Mouse (Mus musculus) kidney, embryonic 15.5 days (tissue): ENCODE results near the gene Mfap1a. TPM values are rescaled to one million over a fixed set of nuclear protein-coding genes. Genes with fewer than 3 reads are reported as not detected.

Experiments used
- ATAC-seq: fragments of 200-750 bp; cut with Nextera tagmentation; replicated peaks from 2 replicates; pipeline ENCODE4 v1.8.0; 2017; ENCODE audit warnings: moderate TSS enrichment; ENCODE audit not compliant: low FRiP score
- H3K27ac ChIP-seq: fragments of 300-500 bp; sonication (generic); 2 replicates; pipeline ENCODE4 v1.5.1; 2015; ENCODE audit warnings: mild to moderate bottlenecking, inconsistent platforms
- H3K27me3 ChIP-seq: fragments of 300-500 bp; sonication (generic); 2 replicates; pipeline ENCODE4 v1.6.1; 2015; ENCODE audit warnings: inconsistent platforms
- H3K36me3 ChIP-seq: fragments of 300-500 bp; sonication (generic); 2 replicates; pipeline ENCODE4 v1.6.1; 2015; ENCODE audit warnings: inconsistent platforms
- H3K4me1 ChIP-seq: fragments of 300-500 bp; sonication (generic); 2 replicates; pipeline ENCODE4 v1.6.1; 2015; ENCODE audit warnings: inconsistent platforms
- H3K4me2 ChIP-seq: fragments of 300-500 bp; sonication (generic); 2 replicates; pipeline ENCODE4 v1.6.1; 2015; ENCODE audit warnings: moderate library complexity, mild to moderate bottlenecking, inconsistent platforms
- H3K4me3 ChIP-seq: fragments of 300-500 bp; sonication (generic); replicated peaks from 2 replicates; pipeline ENCODE4 v1.5.1; 2015; ENCODE audit warnings: mild to moderate bottlenecking, inconsistent platforms
- H3K9ac ChIP-seq: fragments of 300-500 bp; sonication (generic); 2 replicates; pipeline ENCODE4 v1.6.1; 2015; ENCODE audit warnings: mild to moderate bottlenecking, inconsistent platforms
- H3K9me3 ChIP-seq: fragments of 300-500 bp; sonication (generic); replicated peaks from 2 replicates; pipeline ENCODE4 v1.6.1; 2016; ENCODE audit warnings: inconsistent platforms
- WGBS: fragments of 180-500 bp; shearing (Covaris S2); methylation state at CpG from one replicate; pipeline ENCODE4 v1.1.7; 2015; ENCODE audit warnings: mixed read lengths; 5-methylcytosine and 5-hydroxymethylcytosine counted together
- microRNA-seq: library from miRNA; unstranded; fragments of <30 nt; microRNA quantifications from one replicate; pipeline ENCODE4, GENCODE M21; 2016
- polyA plus RNA-seq: library from polyadenylated mRNA; unstranded; fragments of >200 nt; fragmentation: Nextera tagmentation; extraction: Ambion mirVana; gene quantifications from 2 replicates; pipeline ENCODE4 v1.2.1, GENCODE M21; 2015

Mfap1a gene
- polyA plus RNA-seq, 1 experiment from 2014 or later, result 29.4 TPM

- H3K27ac ChIP-seq, result peak within 1 kb of the TSS; percentile 98
Measured at GRCm38 (mm10) chr2:121448739-121449535, 57.5 kb downstream of the Mfap1a start, which contains the start of gene Serf2. Serf2 (plus strand) TSS chr2:121449195.

GRCm38 (mm10) chr2:121448136-121448535, 58.3 kb downstream of the Mfap1a start:
- peaks cover 29% of the 10 kb centered on the region for H3K4me1 ChIP-seq
- ATAC-seq, result no peak
- H3K4me3 ChIP-seq, result peak overlapping the region; percentile 100
- H3K36me3 ChIP-seq, result peaks cover 21% of the 10 kb centered on the region
- H3K27me3 ChIP-seq, result no peaks in the 10 kb centered on the region
- peak overlapping the region; percentile 60 for H3K9ac ChIP-seq
- WGBS, result 14% methylated on average over 9 of the region's 9 CpGs
- peak overlapping the region; percentile 85 for H3K4me2 ChIP-seq
- H3K9me3 ChIP-seq, result no peaks in the 10 kb centered on the region
- peak overlapping the region; percentile 98 for H3K27ac ChIP-seq

More at GRCm38 (mm10) chr2:121448739-121449535, 57.5 kb downstream of the Mfap1a start, which contains the start of gene Serf2:
- ATAC-seq, result peak; percentile 99
- H3K36me3 ChIP-seq, result peaks cover 29% of the 10 kb centered on the region
- H3K4me2 ChIP-seq, result peak within 1 kb of the TSS; percentile 85
- no peaks in the 10 kb centered on the region for H3K27me3 ChIP-seq
- H3K9me3 ChIP-seq, result no peaks in the 10 kb centered on the region
- peak within 1 kb of the TSS; percentile 99 for H3K9ac ChIP-seq
- WGBS, result 2% methylated on average over 63 of the region's 74 CpGs
- H3K4me1 ChIP-seq, result peaks cover 27% of the 10 kb centered on the region
- peak within 1 kb of the TSS; percentile 100 for H3K4me3 ChIP-seq

DNA sequence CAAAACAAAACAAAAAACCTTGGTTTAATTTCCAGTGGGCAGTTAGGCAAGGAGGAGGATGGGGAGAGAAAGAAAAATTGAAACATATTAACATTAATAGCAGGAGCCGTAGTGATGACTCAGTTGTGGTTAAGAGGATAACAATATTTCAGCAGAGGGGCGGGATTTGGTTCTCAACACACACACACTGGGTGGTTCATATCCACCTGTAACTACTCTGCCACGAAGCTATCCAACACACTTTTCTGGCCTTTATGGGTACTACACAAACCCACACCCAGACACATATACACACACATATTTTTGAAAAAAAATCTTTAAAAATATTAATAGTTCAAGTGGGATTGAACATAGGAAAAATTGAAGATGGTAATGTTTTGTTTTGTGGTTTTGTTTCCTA, 59.5 kb downstream of the Mfap1a start:
- H3K4me3 ChIP-seq, result no peak overlapping the region
- H3K27ac ChIP-seq, result no peak overlapping the region
- H3K4me2 ChIP-seq, result no peak overlapping the region
- no peaks in the 10 kb centered on the region for H3K9me3 ChIP-seq
- peaks cover 9% of the 10 kb centered on the region for H3K36me3 ChIP-seq
- 75% methylated on average over 3 of the region's 3 CpGs for WGBS
- peaks cover 35% of the 10 kb centered on the region for H3K4me1 ChIP-seq
- H3K27me3 ChIP-seq, result no peaks in the 10 kb centered on the region
- no peak overlapping the region for H3K9ac ChIP-seq
- ATAC-seq, result no peak

- WGBS, result 88% methylated on average over 4 of the region's 4 CpGs
- H3K27ac ChIP-seq, result no peak overlapping the region
- no peaks in the 10 kb centered on the region for H3K27me3 ChIP-seq
- ATAC-seq, result no peak
- H3K9me3 ChIP-seq, result no peaks in the 10 kb centered on the region
- H3K4me3 ChIP-seq, result no peak overlapping the region
- H3K4me1 ChIP-seq, result peaks cover 39% of the 10 kb centered on the region
- no peak overlapping the region for H3K9ac ChIP-seq
- H3K36me3 ChIP-seq, result peaks cover 7% of the 10 kb centered on the region
- H3K4me2 ChIP-seq, result no peak overlapping the region
Measured at GRCm38 (mm10) chr2:121446506-121446905, 60.0 kb downstream of the Mfap1a start.

DNA sequence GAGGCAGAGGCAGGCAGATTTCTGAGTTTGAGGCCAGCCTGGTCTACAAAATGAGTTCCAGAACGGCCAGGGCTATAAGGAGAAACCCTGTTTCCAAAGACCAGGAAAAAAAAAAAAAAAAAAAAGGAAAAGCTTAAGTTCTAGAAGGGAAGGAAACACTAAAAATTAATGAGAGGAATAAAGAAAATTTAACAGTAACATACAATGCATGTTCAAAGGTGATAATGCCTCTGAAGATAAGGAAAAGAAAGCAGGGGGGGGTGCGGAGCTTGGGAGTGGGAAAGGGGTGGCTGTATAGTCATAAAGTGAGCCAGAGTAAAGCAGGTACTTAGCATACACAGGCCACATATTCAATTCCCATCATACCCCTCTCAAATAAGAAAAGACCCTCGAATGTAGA, 61.3 kb downstream of the Mfap1a start:
- no peak overlapping the region for H3K4me2 ChIP-seq
- H3K9me3 ChIP-seq, result no peaks in the 10 kb centered on the region
- H3K9ac ChIP-seq, result no peak overlapping the region
- peaks cover 2% of the 10 kb centered on the region; the same call in 1 of the 2 replicates for H3K36me3 ChIP-seq
- H3K27ac ChIP-seq, result no peak overlapping the region
- WGBS, result 86% methylated on average over 3 of the region's 3 CpGs
- no peak overlapping the region for H3K4me3 ChIP-seq
- ATAC-seq, result no peak
- peaks cover 28% of the 10 kb centered on the region for H3K4me1 ChIP-seq
- H3K27me3 ChIP-seq, result no peaks in the 10 kb centered on the region

GRCm38 (mm10) chr2:121444178-121444577, 62.3 kb downstream of the Mfap1a start, which contains the start of gene Ell3:
Ell3 (minus strand) TSS chr2:121444278.
- H3K27me3 ChIP-seq, result no peaks in the 10 kb centered on the region
- H3K4me3 ChIP-seq, result peak within 1 kb of the TSS; percentile 61
- peak within 1 kb of the TSS; percentile 53 for H3K9ac ChIP-seq
- ATAC-seq, result no peak
- H3K4me1 ChIP-seq, result peaks cover 27% of the 10 kb centered on the region
- peaks cover 11% of the 10 kb centered on the region for H3K36me3 ChIP-seq
- no peaks in the 10 kb centered on the region for H3K9me3 ChIP-seq
- H3K27ac ChIP-seq, result no peak within 1 kb of the TSS
- H3K4me2 ChIP-seq, result peak within 1 kb of the TSS; percentile 97
- WGBS, result 92% methylated on average over 1 of the region's 1 CpGs

GRCm38 (mm10) chr2:121443068-121443349, 63.5 kb downstream of the Mfap1a start:
- Histone ChIP-seq H3K4me1 (peaks cover 25% of the 10 kb centered on the region), H3K4me3 (peak overlapping the region; percentile 61), H3K9me3 (no peaks in the 10 kb centered on the region), H3K27me3 (no peaks in the 10 kb centered on the region), H3K27ac (peak overlapping the region; percentile 45; the same call in 1 of the 2 replicates), H3K9ac (peak overlapping the region; percentile 53), H3K36me3 (peaks cover 23% of the 10 kb centered on the region), H3K4me2 (peak overlapping the region; percentile 97)
- WGBS, result 3% methylated on average over 8 of the region's 8 CpGs
- no peak for ATAC-seq

GRCm38 (mm10) chr2:121442259-121443067, 64.0 kb downstream of the Mfap1a start:
- Histone ChIP-seq H3K36me3 (peaks cover 28% of the 10 kb centered on the region), H3K4me1 (peaks cover 19% of the 10 kb centered on the region), H3K9ac (peak overlapping the region; percentile 53), H3K4me3 (peak overlapping the region; percentile 61), H3K9me3 (no peaks in the 10 kb centered on the region), H3K27me3 (no peaks in the 10 kb centered on the region), H3K27ac (peak overlapping the region; percentile 45; the same call in 1 of the 2 replicates), H3K4me2 (peak overlapping the region; percentile 97)
- peak; percentile 90 for ATAC-seq
- under 1% methylated on average over 30 of the region's 30 CpGs for WGBS

Small RNAs within 50 kb of the gene (microRNA-seq; reads per million reads assigned to microRNA genes)
- gene Gm22953, result not detected

Other genes with a start within 250 kb of the Mfap1a start
- 72.9 and 73.7 TPM in 2 replicates for gene Trp53bp1, start 235.3 kb downstream of the Mfap1a start, polyA plus RNA-seq
- 3.1 and 3.2 TPM in 2 replicates for gene Map1a, start 217.1 kb downstream of the Mfap1a start, polyA plus RNA-seq
- 12.6 and 14.5 TPM in 2 replicates for gene Ppip5k1, start 151.3 kb downstream of the Mfap1a start, polyA plus RNA-seq
- gene Ckmt1, start 149.0 kb downstream of the Mfap1a start, polyA plus RNA-seq, result 16.9 and 22.4 TPM in 2 replicates
- gene Strc, start 119.5 kb downstream of the Mfap1a start, polyA plus RNA-seq, result not detected in 2 replicates
- 811 and 867 TPM in 2 replicates for gene Pdia3, start 92.9 kb downstream of the Mfap1a start, polyA plus RNA-seq
- 1.8 and 2.7 TPM in 2 replicates for gene Catsper2, start 92.9 kb downstream of the Mfap1a start, polyA plus RNA-seq
- gene Ell3, start 62.4 kb downstream of the Mfap1a start, polyA plus RNA-seq, result 11.2 and 12.9 TPM in 2 replicates
- 482 and 510 TPM in 2 replicates for gene Serf2, start 57.5 kb downstream of the Mfap1a start, polyA plus RNA-seq
- gene Hypk, start 53.4 kb downstream of the Mfap1a start, polyA plus RNA-seq, result 119 and 120 TPM in 2 replicates
- 0.06 and 0.10 TPM in 2 replicates for gene Serinc4, start 49.9 kb downstream of the Mfap1a start, polyA plus RNA-seq
- gene Mfap1b, start 32.6 kb downstream of the Mfap1a start, polyA plus RNA-seq, result 53.7 and 54.3 TPM in 2 replicates
- gene Wdr76, start 58 bp upstream of the Mfap1a start, polyA plus RNA-seq, result 9.3 and 9.7 TPM in 2 replicates